Mouse (Mus musculus) olfactory bulb, adult 2 months (tissue): ENCODE measurements around the gene Drosha.

Source experiments
- CTCF ChIP-seq: fragments of 200-500 bp; IDR thresholded peaks from 2 replicates; pipeline ENCODE4 v1.5.1; 2012; ENCODE audit warnings: low read depth, mild to moderate bottlenecking, low read length, moderate library complexity; ENCODE audit not compliant: insufficient read depth
- POLR2A ChIP-seq: fragments of 200-500 bp; IDR thresholded peaks from 2 replicates; pipeline ENCODE4 v1.6.1; 2012; ENCODE audit warnings: mild to moderate bottlenecking, low read depth, low read length, moderate library complexity; ENCODE audit not compliant: insufficient read depth

DNA sequence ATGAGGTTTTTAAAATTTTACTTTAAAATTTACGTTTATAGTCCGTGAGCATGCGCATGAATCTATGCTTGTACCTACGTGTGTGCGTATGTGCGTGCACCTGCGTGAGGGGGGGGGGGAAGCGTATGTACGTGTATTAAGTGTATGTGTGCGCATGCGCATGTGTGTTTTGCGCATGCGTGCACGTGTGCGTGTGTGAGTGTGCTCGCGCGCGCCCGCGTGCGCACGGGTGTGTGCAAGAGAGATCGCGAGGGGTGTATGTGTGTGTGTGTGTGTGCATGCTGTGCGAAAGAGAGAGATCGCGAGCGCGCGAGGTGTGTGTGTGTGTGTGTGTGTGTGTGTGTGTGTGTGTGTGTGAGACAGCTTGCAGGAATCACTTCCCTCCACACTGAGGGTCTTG, 8.8 kb downstream of the Drosha start:
- no peak for TF ChIP-seq CTCF
- no peak for TF ChIP-seq POLR2A
